Mouse (Mus musculus) adrenal gland, postnatal 10 days (tissue): ENCODE data around the gene Iqschfp. TPM values are rescaled to one million over a fixed set of nuclear protein-coding genes. Genes with fewer than 3 reads are reported as not detected.

Experiments used
- DNase-seq: peaks from one replicate; pipeline ENCODE4 v3.0.0; 2021; ENCODE audit warnings: mixed read lengths
- total RNA-seq, 2 experiments: library from RNA; stranded (reverse); gene quantifications; 2 replicates each; pipeline ENCODE4 v1.2.3; 2021

Gene Iqschfp
- total RNA-seq, 2 experiments from 2014 or later: not detected

GRCm38 (mm10) chr3:68494296-68495095 is 602.5 kb downstream of the Iqschfp start:
- peak; percentile 51 for DNase-seq

- DNase-seq: peak; percentile 59
Measured at GRCm38 (mm10) chr3:68495096-68495735, 603.2 kb downstream of the Iqschfp start.

DNA sequence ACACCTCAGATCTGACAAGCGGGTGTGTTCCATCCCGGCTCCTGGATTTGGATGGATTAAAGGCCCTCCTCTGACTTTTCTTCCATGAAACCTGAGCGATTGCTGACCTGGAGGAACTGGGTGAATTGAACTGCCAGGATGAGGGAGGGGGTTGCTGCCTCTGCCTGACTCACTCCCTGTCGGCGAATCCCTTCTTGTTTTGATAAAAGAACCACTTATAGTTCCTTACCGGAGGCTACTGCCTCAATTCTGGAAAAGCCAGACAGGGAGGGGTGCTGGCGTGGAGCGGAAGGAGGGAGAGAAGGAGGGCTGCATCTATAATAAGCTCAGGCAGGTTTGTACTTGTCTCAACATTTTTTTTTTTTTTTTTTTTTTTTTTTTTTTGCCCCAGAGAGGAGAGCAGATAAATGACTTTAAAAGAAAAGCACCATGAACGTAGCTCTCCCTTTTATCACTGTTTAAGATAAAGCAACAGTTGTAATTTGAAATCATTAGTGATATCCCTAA is 603.8 kb downstream of the Iqschfp start:
- DNase-seq: no peak

GRCm38 (mm10) chr3:68496513-68496912 is 604.5 kb downstream of the Iqschfp start:
- DNase-seq: no peak

- no peak for DNase-seq
Measured at GRCm38 (mm10) chr3:68499532-68500152, 607.6 kb downstream of the Iqschfp start.

DNA sequence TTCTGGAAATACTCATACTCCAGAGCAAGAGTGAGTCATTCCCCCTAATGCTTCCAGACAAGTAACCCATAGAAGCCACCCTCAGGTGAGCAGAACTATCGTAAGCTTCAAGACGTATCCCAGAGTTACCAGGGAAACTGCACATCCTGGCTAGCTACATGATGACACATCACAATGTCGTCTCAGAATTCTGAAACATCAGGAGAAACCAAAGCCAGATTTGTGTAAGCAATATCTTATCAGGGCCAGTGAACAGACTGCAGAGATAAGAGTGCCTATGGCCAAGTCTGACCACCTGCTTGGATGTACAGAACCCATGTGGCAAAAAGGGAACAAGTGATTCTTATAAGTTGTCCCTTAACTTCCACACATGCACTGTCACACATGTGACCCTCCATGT is 612.8 kb downstream of the Iqschfp start:
- no peak for DNase-seq

- no peak for DNase-seq
Measured at GRCm38 (mm10) chr3:68506769-68507318, 614.8 kb downstream of the Iqschfp start.

DNA sequence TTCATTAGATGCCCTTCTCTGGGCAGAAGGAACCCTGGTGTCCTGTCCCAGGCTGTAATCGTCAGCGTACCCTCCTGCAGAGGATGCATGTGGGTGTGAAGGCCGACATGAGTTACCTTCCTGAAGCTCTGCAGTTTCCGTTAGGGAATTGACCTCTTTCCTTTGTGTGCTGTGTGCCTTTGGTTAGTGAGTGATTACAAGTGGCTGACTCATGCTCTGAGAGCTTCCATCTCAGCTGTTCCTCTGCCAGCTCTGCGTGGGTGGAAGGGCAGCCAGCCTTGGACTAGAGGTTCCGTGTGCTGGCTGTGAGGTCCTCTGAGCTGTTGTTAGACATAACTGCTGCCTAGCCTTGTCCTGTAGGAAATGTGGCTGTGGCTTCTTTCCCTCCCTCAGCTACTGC is 616.6 kb downstream of the Iqschfp start:
- DNase-seq: peak; percentile 79

GRCm38 (mm10) chr3:68510872-68511271 is 618.8 kb downstream of the Iqschfp start:
- no peak for DNase-seq

- no peak for DNase-seq
Measured at GRCm38 (mm10) chr3:68511744-68512143, 619.7 kb downstream of the Iqschfp start.

GRCm38 (mm10) chr3:68512327-68512726 is 620.3 kb downstream of the Iqschfp start:
- no peak for DNase-seq

DNA sequence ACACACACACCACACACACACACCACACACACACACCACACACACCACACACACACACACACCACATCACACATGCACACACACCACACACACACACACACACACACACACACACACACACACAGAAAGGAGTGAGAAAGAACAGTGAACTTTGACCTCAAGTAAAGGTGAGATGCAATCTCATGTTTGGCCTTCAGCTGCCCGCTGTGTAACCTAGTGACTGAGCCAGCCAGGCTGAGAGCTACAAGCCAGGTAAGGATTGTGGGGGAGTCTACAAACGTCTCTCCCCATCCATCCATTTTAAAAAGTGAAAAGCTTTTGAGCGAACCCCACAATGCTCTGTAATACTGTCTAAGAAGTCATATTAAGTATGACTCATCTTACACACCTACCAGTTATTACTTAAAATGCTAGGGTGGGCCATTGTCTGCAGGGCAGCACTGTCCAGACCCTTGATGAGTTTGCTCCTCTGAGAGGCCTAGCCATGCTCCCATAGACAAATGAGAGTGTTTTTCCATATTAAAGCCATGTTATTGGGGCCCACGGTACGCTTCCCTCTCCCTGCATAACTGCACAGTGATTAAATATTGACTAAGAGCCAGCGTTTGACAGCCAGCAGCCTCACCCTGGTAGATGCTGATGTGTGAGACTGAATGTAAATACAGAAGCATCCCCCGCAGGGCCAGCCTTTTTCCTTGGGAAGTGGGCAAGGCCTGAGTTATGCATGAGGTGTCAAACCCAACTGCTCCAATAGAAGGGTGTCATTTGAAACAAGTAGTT is 621.5 kb downstream of the Iqschfp start:
- DNase-seq: no peak

- no peak for DNase-seq
Measured at GRCm38 (mm10) chr3:68514120-68514497, 622.1 kb downstream of the Iqschfp start.

DNA sequence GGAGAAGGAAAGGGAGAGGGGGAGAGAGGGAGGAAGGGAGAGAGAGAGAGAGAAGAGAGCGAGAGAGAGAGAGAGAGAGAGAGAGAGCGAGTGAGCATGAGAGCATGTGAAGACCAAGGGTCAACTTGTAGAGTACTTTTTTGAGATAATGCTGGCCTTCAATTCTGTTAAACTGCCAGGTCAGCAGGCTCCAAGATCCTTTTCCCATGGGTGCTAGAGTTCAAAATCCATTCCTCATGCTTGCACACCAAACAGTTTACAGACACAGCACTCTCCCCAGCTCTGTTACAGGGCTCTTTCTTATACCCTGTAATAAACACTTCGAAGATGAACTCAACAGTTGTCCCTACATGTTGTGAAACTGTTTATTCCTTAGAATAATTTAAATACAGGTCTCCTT is 622.7 kb downstream of the Iqschfp start:
- no peak for DNase-seq

- no peak for DNase-seq
Measured at GRCm38 (mm10) chr3:68516393-68517081, 624.5 kb downstream of the Iqschfp start.

- DNase-seq: no peak
Measured at GRCm38 (mm10) chr3:68517236-68517635, 625.2 kb downstream of the Iqschfp start.

DNA sequence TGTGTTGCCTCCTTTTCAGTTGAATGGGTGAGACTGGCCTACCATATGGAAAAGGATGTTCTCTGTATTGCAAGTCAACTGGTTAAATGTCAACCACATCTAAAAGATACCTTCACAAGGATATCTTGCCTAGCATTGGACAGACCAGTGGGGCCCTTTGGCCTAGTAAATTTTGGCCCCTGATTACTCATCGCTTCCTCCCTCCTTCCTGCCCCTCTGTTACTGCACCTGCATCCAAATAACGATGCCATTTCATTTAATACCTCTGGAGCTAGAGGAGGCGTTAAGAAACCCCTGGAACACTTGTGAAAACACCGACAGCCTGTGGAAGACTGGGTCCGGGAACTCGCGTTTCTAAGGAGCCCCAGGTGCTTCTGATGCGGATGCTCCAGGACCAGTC is 626.0 kb downstream of the Iqschfp start:
- DNase-seq: no peak

DNA sequence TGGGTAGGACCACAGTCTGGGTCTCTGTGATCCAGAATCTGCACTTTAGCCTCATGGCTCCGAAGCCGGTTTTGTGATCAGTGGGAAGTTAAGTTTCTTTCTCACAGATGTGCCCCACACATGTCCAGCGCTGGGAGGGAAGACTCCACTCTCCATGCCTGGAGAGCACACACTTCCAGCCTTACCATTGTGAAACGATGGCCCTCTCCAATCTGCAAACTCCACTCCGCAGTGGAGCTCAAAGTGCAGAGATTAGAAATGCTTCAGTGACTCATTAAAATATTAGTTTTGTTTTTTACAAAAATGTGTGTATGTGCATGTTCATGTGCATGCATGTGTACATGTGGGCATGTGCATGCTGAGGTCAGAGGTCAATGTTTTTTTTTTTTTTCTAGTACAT is 626.6 kb downstream of the Iqschfp start:
- DNase-seq: no peak

DNA sequence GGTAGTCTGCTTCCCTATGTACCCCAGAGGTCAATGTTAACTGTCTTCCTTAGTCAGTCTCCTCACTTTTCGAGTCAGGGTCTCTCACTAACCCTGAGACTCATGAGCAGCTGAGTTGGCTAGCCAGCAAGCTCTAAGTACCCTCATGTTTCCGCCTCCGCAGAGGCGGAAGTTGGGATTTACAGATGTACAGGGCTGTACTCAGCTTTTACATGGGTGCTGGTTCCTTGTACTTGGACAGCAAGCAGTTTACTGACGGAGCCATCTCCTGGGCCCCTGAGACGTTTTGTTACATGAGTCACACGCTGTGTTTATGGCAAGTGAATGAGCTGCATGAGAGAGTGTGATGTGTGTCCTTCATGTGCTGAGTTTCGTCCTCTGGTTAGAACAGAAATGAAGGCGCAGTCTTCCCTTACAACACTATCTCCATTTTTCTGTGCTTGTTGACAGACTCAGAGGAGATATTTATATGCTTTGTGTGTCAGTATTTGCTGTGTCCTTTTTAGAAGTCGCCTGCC is 633.4 kb downstream of the Iqschfp start:
- DNase-seq: no peak

DNA sequence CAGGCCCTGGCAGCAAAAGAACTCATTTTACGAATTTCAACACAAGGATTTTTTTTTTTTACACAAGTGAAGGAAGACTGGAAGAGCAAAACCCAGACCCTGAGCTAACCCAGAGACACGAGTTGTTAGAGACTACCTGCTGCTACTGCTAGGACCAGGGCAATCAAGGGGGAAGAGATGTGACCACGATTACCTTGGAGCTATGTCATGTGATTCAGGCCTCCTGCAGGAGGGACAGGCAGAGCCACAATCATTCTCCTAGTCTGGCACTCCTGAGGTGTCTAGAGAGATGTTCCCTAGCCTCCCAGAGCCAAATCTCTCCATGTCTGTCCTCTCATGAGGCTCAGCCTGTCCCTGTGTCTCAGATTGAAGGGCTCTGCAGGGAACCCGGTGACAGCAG is 634.4 kb downstream of the Iqschfp start:
- DNase-seq: no peak

- no peak for DNase-seq
Measured at GRCm38 (mm10) chr3:68527182-68527581, 635.1 kb downstream of the Iqschfp start.
